ENCODE assay signal across 20 mouse cellular contexts in genomic region chr5:142719897-142720296, GRCm38 (mm10). TPM values are rescaled to one million over a fixed set of nuclear protein-coding genes. Genes with fewer than 3 reads are reported as not detected.
"Had no signal": no experiment of that assay in that cellular context is flagged by ENCODE, and none has a peak within 500 bp of the region (broad histone marks: within the 10 kb centered on the region; RNA-seq: fewer than 3 reads in every experiment).

No protein-coding gene starts in this region.

- DNase-seq: lung, adult 18-20 months; lung, embryonic 14.5 days; lung, postnatal 10 days; lung, postnatal 4 days; midbrain, embryonic 14.5 days; retina, postnatal 1 day; right cerebral cortex, adult 18-20 months; right cerebral cortex, postnatal 25 days; right cerebral cortex, postnatal 4 days; spleen, adult 18-20 months; thymus, adult 18-20 months; thymus, postnatal 14 days; thymus, postnatal 36 days had no signal

- H3K27me3 ChIP-seq: neural tube, embryonic 13.5 days; neural tube, embryonic 15.5 days had no signal

- H3K9me3 ChIP-seq: liver, embryonic 12.5 days; midbrain, embryonic 10.5 days; neural tube, embryonic 13.5 days; neural tube, embryonic 15.5 days had no signal

- H3K36me3 ChIP-seq: liver, embryonic 12.5 days had no signal

- H3K4me2 ChIP-seq: liver, embryonic 12.5 days; lung, embryonic 14.5 days; neural tube, embryonic 13.5 days; neural tube, embryonic 15.5 days had no signal

- ATAC-seq: liver, embryonic 12.5 days; midbrain, embryonic 16.5 days had no signal

- H3K9ac ChIP-seq: liver, embryonic 12.5 days; liver, embryonic 14.5 days; lung, embryonic 14.5 days; neural tube, embryonic 13.5 days; neural tube, embryonic 15.5 days had no signal

- H3K27ac ChIP-seq: liver, embryonic 12.5 days; liver, embryonic 14.5 days; midbrain, embryonic 10.5 days; neural tube, embryonic 13.5 days; neural tube, embryonic 15.5 days had no signal

- H3K4me3 ChIP-seq: liver, embryonic 12.5 days; midbrain, embryonic 10.5 days; myocyte; neural tube, embryonic 13.5 days; neural tube, embryonic 15.5 days had no signal

RNA-seq across cellular contexts. Expression of gene Slc29a4, which starts 27.6 kb away (rescaled TPM):
- polyA plus RNA-seq: myocyte had no signal
